Mouse (Mus musculus) frontal cortex, postnatal 25 days (tissue): ENCODE data around the gene Gm20696.

Source experiments
- DNase-seq, 2 experiments: peaks; one replicate each; pipeline ENCODE4 v3.0.0; 2022; ENCODE audit warnings: low spot score in 2 of 2

Gm20696 gene

DNA sequence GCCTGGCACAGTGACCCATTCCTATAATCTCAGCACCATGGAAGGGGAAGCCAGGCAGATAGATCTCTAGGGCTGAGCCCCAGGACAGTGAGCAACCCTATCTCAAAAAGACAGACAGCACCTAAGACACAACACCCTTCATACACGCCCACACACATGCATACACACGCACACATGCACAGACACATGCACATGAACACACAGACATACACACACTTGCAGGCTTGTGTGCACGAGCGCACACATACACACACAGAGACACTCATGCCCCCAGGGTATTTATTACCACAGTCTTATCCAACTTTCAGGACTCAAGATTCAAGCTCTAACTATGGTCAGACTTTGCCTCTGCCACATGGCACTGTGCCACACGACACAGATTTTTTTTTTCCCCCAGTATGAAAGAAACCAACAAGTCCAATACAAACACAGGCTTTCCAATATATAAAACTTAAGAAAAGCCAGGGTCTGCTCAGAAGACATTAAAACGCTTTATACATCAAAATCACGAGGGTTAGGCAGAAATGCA lies 182.3 kb downstream of the Gm20696 start:
- DNase-seq = no peak

DNA sequence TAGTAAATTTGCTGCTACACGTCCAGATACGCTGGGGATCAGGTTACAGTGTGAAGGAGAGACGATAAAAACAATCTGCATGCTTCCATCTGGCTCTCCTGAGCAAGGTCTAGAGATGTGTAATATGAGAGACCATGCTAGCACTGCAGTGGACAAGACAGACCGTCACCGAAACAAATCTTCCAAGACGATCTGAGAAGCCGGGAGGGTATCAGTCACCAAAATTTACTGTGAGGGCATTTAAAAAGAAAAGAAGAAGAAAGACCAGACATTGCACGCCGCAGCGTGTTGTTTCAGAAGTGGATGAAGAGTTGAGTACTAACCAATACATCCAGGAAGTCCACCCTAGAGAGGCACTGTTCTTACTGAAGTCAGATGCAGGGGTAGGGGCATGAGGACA lies 183.0 kb downstream of the Gm20696 start:
- DNase-seq = no peak

DNA sequence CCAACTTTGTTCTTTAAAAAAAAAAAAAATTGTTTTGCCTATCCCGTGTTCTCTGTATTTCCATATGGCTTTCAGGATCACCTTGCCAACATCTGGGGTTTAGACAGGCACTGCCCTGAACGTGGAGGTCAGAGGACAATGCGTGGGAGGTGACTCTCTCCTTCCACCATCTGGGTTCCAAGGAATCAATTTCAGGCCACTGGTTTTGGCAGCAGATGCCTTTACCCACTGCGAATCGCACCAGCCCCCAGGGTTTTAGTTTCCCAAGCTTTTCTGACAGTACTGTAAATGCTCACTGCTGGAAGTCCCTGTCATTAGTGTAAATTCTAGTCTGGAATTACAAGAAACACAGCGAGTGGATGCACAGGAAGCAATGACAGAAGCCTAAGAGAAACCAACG lies 185.0 kb downstream of the Gm20696 start:
- no peak for DNase-seq

DNA sequence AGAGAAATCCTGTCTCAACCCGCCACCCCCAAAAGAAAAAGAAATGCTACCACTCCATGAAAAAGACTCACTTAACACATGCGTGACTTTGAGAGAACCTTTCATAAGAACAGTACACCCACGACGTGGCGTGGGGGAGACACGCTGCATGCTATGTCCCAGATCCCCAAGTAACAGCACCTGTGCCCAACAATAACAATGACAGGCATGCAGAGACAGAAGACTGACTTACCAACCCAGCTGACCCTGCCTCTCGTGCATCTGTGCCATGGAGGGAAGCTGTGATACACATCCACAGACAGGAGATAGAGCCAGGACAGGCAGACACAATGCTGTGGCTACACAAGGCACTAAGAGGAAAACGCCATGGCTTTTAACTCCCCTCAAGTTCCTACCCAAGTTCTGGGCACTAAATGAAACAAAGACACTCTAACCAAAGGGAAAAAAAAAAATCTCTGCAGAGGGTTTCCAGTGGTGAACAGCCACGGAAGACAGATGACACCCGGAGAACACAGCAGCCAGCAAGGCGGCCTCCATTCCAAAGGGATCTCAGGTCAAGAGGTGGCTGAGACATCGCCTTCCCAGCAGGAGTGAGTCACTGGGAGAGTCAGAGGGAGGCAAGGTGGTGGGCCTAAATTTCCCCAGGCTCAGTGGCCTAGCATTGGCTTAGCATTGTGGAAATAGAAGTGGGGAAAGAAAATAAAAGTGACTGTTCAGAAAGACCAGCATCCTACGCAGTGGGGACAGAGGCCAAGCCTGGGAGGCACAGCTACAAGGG lies 187.5 kb downstream of the Gm20696 start:
- no peak for DNase-seq

DNA sequence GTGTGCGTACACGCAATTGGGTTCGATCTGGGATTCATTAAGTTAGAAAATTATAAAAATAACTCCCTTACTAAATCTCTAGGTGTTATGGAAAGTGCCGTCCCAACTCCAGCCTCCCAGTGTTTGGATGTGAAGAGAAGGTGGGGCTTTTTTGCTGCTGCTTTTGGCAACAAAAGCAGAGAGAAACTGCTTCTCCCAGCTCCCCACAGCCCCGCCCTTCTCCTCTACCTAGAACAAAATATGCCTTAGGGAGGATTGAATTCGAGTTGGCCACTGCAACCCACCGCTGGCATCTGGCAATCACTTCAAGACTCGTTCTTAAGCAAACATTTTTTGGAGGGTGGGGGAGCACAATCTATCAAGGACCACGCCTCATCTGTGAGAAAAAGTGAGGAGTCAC lies 191.6 kb downstream of the Gm20696 start:
- no peak for DNase-seq

DNA sequence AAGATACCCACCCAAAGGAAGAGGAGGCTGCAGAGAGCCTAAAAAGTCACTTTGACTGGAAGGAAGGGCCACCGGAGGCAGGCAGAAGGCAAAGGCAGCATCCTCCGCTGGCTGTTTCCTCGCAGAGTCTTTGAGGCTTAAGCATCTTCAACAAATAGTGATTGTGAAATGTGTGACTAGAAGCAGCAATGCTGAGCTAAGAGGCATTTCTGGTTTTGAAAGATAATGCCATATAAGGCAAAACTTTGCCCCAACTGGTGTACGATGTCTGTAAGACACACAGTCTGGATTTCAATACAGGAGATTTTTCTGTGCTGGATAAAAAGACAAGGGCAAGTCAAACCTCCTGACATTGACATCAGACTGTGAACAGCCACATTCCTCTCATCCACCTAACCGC lies 195.7 kb downstream of the Gm20696 start:
- DNase-seq = no peak

DNA sequence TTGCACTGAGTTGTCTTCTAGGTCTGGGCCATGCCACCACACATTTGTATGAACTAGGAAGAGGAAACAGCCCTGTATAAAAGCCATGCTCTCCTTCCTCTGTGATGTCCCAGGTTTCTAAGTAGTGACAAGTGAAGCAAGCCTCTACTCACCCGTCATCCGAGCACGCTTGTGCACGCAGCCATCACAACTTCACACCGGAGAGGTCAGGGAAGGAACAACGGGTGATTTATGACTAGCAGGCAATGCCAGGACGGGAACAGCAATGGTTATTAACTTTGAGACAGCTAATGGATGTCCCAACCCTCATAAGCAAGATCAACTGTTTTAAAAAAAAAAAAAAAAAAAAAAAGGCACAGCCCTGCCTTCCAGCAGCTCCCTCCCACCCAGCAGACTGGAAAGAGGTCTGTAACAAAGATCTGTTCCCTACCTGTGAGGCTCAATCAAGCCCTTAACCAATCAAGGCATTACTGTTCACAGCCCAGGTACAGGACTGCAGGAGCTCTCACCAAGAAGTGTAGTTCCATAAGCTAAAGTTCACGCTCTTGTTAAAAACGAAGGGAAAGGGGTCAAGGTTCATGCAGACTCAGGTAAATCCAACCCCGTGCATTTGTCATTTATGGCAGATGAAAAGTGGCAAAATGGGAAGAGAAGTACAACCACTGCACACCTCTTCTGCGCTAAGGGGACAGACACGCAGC lies 197.3 kb downstream of the Gm20696 start:
- DNase-seq = no peak

DNA sequence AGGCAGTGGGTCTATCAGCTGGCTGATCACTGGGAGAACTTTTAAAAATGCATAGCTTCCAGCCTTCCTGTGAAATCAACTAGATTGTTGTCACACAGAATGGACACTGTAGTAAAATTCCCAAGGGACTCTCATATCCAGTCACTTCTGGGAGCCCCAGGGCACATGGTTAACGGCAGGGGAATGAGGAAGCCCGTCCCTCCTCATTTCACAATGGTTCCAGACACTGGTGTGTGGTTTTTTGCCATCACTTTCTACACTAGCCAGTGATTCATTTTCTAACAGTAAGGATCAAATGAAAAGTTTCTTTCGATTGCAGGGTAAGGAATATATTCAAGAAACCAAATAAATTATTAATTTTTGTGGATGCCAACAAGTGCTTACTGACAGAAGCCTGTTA lies 198.8 kb downstream of the Gm20696 start:
- DNase-seq = no peak

DNA sequence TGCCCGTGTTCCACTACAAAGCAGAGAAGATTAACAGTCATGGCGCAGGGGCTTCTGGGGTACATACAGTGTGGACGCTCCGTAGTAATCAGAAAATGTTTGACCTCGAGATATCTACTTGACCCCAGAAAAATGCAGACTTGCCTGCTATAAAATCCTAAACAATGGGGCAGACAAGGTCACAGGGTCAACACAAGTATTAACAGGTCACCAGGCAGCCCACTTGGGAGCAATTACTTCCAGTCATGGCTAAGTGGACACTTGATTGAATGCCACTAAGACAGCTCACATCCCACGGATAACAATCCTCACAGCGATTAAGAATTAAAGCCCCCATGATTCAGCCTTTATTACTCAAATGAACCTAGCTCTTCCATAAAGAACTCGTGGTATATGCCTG lies 199.5 kb downstream of the Gm20696 start:
- no peak for DNase-seq

DNA sequence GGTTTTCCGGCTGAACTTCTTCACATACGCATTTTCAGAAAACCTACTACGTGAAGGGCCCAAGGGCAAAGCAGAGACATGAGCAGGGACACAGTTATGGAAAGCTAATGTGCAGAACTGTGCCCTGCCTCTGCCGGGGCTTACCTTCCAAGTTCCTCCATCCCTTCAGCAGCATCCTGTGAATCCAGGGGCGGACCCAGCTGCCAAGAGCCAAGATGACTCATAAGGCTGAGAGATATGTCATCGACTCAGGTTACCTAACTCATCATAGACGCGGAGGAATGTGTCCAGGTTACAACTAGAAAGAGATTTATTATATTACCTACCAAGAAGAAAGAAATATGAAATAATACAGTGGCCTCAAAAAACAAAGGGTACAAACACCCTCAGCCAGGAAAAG lies 200.2 kb downstream of the Gm20696 start:
- DNase-seq = no peak

DNA sequence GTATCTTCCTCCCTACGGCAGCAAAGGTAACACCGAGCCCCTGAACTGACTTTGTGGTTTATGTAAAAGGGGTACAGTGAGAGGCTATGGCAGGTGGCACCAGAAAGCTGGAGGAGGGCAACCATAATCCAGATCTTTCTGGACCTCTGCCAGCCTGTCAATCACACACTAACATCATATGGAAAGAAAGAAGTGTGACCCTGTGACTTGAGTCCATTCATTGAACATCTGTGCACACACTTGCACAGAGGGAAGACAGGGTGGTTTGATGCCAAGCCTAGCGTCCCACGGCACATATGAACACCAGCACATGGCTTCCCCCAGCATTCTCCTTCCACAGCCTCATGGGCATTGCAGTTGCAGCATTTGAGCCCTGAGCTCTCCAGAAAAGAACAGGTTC lies 202.1 kb downstream of the Gm20696 start:
- DNase-seq = no peak

DNA sequence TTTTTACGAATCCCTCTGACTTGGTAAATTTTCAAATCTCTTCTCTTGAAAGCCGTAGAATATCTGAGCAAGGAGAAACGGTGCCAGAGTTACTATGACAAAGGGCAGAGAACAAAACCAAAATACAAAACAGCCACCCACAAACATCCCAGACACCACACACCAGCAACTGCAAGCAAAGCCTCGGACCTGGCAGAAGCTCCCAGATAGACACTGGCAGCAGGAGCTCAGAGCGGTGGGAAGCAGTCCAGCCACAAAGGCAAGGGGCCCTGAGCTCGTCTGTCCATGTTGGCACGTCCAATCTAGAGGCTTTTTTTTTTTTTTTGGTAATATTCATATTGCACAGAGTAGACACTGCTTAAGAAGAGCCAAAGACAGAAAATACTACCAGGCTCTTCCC lies 202.7 kb downstream of the Gm20696 start:
- DNase-seq = no peak

DNA sequence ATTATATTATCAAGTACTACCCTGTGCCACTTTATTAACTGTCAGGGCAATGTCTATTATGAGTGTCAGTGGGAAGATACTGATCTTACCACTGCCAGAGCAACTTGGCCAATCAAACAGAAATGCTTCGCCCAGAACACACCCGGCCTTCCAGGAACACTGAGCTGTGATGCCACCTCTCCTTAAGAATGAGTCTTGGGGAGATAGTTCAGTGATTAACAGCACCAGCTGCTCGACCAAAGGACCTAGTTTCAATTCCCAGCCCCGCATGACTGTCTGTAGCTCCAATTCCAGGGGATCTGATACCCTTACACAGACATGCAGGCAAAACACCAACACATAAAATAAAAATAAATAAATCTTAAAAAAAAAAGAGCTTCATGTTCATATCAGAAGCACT lies 207.8 kb downstream of the Gm20696 start:
- DNase-seq = no peak

DNA sequence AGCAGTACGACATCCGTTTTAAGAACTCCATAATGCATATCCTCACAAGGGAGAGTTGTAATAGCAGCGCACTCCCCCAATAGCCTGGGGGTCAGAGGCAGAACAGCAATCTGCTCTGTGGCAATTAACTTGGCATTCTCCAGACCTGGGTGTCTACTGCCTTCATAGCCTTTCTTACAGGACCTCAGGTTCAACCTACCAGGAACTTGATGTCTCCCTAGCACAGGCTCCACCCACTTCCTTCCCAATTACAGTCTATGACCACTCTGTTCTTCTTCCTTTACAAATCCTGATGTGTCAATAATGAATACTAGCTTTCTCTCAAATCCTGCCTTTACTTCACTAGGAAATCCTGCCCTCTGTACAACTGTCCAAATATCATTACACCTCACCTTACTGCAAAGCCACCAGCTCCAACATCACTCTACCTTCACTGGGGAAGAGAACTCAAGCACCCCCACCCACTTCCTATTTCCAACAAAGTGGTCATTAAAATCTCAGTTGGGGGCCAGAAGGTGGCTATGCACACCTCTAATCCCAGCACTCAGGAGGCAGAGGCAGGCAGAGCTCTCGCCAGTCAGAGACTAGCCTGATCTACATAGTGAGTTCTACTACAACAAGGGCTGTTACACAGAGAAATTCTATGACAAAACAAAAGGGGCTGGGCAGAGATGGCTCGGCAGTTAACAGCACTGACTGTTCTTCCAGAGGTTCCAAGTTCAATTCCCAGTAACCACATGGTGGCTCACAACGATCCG lies 212.7 kb downstream of the Gm20696 start:
- no peak for DNase-seq

DNA sequence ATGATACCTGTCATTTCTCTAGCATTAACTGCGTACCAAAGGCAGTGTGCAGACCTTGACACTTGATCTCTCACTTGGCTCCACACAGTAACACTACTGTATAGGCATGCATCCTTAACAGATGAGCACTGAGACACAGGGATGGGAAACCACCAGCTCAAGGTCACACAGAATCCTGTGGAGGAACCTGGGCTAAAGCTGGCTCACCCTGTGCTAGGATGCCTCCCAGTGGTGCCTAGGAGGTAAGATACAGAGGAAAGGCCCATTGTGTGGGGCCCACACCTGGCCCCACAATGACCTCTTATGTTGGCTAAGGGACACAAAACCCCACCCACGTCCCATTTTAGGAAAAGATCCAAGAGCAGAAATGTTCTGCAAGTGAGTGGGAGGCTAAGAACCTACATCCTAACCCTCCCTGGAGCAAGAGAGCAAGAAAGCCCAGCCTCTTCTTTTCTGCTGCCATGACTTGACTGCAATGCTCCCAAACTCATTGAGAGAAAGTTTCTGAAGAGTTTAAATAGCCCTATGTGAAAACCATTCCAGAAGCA lies 213.9 kb downstream of the Gm20696 start:
- DNase-seq = no peak

DNA sequence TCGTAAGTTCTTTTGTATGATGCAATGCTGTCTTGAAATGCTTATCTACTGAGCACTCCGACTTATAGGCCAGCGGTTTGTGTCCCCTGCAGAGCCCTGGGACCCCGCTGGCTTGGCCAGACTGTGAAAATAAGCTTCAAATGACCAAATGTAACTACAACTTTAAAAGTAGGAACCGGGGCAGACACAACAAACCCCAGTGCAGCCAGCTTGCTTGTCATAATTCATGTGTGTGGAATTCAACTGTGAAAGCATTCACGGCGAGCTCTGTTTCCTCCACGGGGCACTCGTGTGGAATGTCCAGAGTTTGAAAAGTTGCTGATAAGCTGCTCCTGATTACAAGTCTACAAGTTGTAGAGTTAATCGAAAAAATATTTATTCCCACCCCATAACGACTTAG lies 215.1 kb downstream of the Gm20696 start:
- no peak for DNase-seq

DNA sequence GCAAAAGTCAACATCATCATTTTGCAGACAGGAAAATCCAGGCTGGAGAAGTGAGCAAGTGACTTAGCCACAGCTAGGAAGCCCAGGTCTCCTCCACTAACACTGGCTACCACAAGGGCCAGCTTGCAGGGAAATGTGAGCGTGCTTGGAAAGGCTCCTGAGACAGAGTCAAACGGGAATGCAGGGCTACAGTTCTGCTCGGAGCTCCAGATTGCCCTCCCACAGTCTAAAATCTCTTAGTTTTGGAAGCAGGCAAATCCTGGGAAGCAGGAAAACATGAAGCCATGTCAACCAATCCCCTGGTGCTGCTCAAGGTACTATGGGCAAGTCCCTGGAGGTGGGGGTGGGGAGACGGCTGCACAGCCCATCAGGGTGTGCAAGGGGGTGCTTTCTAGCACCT lies 219.2 kb downstream of the Gm20696 start:
- no peak for DNase-seq

DNA sequence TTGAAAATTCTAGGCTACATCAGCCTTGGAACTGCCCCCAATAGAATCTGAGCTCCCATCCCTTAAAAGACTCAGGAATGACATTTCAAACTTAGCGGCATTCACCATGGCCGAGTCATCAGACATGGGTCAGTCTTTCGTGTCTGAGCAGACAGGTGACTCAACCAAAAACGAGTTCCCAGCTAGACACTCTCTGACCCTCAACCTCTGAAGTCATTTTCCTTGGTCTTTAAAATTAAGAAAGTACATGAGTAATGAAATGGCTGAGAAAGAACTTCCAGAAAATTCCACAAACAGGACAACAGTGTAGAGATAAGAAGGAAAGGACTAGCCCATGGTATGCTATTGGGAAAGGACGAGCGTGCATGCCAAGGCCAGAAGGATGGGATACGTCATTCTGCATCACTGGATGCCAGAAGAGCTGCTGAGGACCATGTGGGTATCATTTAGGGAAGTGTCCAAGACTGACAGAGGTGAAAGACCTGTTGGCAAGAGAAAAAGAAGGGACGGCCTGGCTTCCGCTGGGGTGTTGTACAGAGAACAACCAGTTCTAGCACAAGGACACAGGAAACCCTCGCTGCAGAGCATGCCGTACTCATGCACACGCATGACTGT lies 219.7 kb downstream of the Gm20696 start:
- no peak for DNase-seq

DNA sequence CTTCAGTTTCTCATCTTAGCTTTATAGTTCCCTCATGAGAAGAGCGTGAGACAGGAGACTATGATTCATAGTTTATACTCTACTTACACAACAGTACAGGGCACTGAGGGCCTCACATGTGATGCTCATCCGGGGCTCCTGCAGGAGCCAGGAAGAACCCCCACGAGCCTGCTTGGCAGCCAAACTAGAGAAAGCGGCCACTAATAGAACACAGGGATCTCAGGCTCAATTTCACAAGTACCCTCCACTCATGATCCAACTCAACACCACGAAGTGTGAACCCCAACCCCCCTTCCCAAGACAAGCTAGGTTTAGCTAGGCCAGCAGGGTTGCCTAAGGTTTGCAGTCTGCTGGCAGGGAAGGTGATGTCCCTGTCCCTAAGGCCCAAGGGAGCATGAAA lies 223.1 kb downstream of the Gm20696 start:
- DNase-seq = no peak

DNA sequence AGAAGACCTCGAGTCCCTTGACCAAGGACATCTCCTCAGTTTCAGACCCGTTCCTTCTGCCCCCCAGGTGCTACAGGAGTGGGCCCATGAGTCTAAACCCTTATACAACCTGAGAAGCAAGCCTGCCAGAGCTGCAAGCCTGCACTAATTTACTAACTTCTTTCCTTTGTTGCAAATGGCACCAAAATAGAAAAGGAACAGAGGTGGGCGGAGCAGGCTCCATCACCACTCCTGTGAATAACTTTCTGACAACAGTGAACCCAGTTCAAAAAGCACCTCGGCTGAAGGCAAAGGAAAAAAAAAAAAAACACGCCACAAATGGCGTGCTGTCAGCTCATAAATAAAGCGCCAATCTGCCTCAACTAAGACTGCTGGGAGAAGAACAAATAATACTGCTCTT lies 225.5 kb downstream of the Gm20696 start:
- no peak for DNase-seq

DNA sequence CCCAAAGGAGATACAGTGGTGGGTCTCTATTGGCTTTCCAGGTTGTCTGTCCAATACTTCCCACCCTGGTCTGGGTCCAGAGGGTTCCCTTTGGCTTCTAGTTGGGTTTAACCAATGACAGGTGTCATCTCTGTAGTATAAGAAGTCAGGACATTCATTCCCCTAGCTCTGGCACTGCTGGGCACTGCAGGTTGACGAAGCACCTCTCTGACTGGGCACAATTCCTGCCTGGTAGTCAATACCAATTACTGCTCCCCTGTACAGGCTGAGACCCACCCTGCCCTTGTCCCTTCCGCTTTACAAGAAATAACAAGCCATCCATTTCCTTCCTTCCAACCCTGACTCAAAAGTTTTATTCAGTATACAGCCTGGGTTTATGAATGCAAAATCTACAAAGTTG lies 226.0 kb downstream of the Gm20696 start:
- no peak for DNase-seq

DNA sequence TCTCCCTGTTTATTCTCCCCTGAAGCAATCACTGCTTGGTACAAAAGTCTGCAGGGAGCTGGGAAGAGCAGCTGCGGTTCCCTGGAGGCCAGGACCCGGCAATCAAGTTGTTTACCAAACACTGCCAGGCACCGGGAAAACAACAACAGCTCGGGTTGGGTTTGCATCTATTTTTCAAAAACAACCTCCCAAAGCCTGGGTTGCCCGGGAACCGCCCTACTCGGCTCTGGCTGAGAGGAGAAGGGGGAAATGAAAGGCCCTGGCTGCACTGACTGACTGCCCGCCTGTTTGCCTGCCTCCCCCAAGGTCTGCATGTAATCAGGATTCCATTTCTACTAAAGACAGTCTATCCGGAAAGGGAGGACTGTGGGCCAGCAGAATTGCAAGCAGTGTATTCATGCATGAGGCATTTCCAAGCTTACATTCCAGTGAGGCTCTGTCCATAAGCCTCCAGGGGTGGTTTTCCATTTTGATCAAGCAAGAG lies 226.7 kb downstream of the Gm20696 start:
- no peak for DNase-seq
